Mouse (Mus musculus) spleen, adult 2 months (tissue): ENCODE measurements around the gene Zfp74. TPM values are rescaled to one million over a fixed set of nuclear protein-coding genes. Genes with fewer than 3 reads are reported as not detected.

Experiments used
- DNase-seq, 2 experiments: peaks; one replicate each; pipeline versions ENCODE4 v3.0.0 to v3.0.0-alpha.2; 2012 to 2021; ENCODE audit warnings: low spot score in 2 of 2, low read depth in 1 of 2
- H3K27ac ChIP-seq: fragments of 200-500 bp; 2 replicates; pipeline ENCODE4 v1.5.1; 2012; ENCODE audit warnings: low read length, inconsistent platforms; ENCODE audit not compliant: insufficient read depth
- H3K27me3 ChIP-seq: fragments of 200-500 bp; 2 replicates; pipeline ENCODE4 v1.6.1; 2012; ENCODE audit warnings: mild to moderate bottlenecking, moderate library complexity, low read length, inconsistent platforms; ENCODE audit not compliant: control insufficient read depth, insufficient read depth
- H3K36me3 ChIP-seq: fragments of 200-500 bp; 2 replicates; pipeline ENCODE4 v1.6.1; 2012; ENCODE audit warnings: mild to moderate bottlenecking, low read length, inconsistent platforms; ENCODE audit not compliant: control insufficient read depth, insufficient read depth
- H3K4me1 ChIP-seq: fragments of 200-500 bp; 2 replicates; pipeline ENCODE4 v1.6.1; 2011; ENCODE audit warnings: inconsistent platforms; ENCODE audit not compliant: control insufficient read depth, insufficient read depth, insufficient read length
- H3K4me3 ChIP-seq: fragments of 200-500 bp; 2 replicates; pipeline ENCODE4 v1.5.1; 2011; ENCODE audit warnings: mild to moderate bottlenecking, inconsistent platforms; ENCODE audit not compliant: insufficient read depth, insufficient read length; ENCODE audit errors: extremely low read depth
- CTCF ChIP-seq: fragments of 200-500 bp; IDR thresholded peaks from 2 replicates; pipeline ENCODE4 v1.5.1; 2011; ENCODE audit warnings: mild to moderate bottlenecking, inconsistent platforms; ENCODE audit not compliant: insufficient read depth, insufficient read length, insufficient replicate concordance; ENCODE audit errors: extremely low read depth
- POLR2A ChIP-seq: fragments of 200-500 bp; IDR thresholded peaks from 2 replicates; pipeline ENCODE4 v1.6.1; 2011; ENCODE audit warnings: low read depth, low read length, inconsistent platforms
- WGBS: fragments of 180-500 bp; shearing (Covaris S2); methylation state at CpG from one replicate; pipeline ENCODE4 v1.1.7; 2018; 5-methylcytosine and 5-hydroxymethylcytosine counted together
- polyA plus RNA-seq: library from polyadenylated mRNA; depleted of rRNA; stranded (reverse); fragments of >200 nt; gene quantifications from 2 replicates; pipeline ENCODE4 v1.2.3, GENCODE M21; 2012

The Zfp74 gene
- polyA plus RNA-seq, 1 experiment: 4.0 TPM

GRCm38 (mm10) chr7:29907206-29907605 lies 46.7 kb downstream of the Zfp74 start:
- 94% methylated on average over 5 of the region's 5 CpGs for WGBS
- TF ChIP-seq POLR2A (no peak), CTCF (no peak)
- H3K27ac ChIP-seq: no peak overlapping the region

GRCm38 (mm10) chr7:29906682-29907058 lies 47.2 kb downstream of the Zfp74 start:
- TF ChIP-seq POLR2A (no peak), CTCF (no peak)
- no peak overlapping the region; the same call in 1 of the 2 replicates for H3K27ac ChIP-seq
- peak overlapping the region; percentile 17; the same call in 1 of the 2 replicates for H3K4me3 ChIP-seq
- WGBS: 29% methylated on average over 8 of the region's 8 CpGs
- DNase-seq: no peak
- H3K27me3 ChIP-seq: no peaks in the 10 kb centered on the region
- no peaks in the 10 kb centered on the region for H3K36me3 ChIP-seq
- no peaks in the 10 kb centered on the region for H3K4me1 ChIP-seq

More at GRCm38 (mm10) chr7:29907206-29907605, 46.7 kb downstream of the Zfp74 start:
- no peak overlapping the region for H3K4me3 ChIP-seq
- no peaks in the 10 kb centered on the region for H3K4me1 ChIP-seq
- no peaks in the 10 kb centered on the region for H3K27me3 ChIP-seq
- peaks cover 1% of the 10 kb centered on the region; the same call in 1 of the 2 replicates for H3K36me3 ChIP-seq
- DNase-seq: no peak

GRCm38 (mm10) chr7:29905966-29906681 lies 47.8 kb downstream of the Zfp74 start, which contains the start of gene Zfp27:
TSS of gene Zfp27 (minus strand) at chr7:29906572.
- Histone ChIP-seq H3K27me3 (no peaks in the 10 kb centered on the region), H3K4me1 (no peaks in the 10 kb centered on the region), H3K27ac (peak within 1 kb of the TSS; percentile 73), H3K4me3 (peak within 1 kb of the TSS; percentile 89), H3K36me3 (no peaks in the 10 kb centered on the region; the same call in 1 of the 2 replicates)
- peak; percentile 36 to 87 for DNase-seq
- under 1% methylated on average over 22 of the region's 22 CpGs for WGBS
- TF ChIP-seq CTCF: no peak
- TF ChIP-seq POLR2A: peak; percentile 38; the same call in 1 of the 2 replicates

GRCm38 (mm10) chr7:29904101-29904500 lies 49.8 kb downstream of the Zfp74 start:
- 92% methylated on average over 4 of the region's 4 CpGs for WGBS
- H3K4me1 ChIP-seq: no peaks in the 10 kb centered on the region
- no peaks in the 10 kb centered on the region for H3K27me3 ChIP-seq
- no peak for DNase-seq
- H3K27ac ChIP-seq: no peak overlapping the region
- H3K36me3 ChIP-seq: peaks cover 3% of the 10 kb centered on the region; the same call in 1 of the 2 replicates
- TF ChIP-seq POLR2A (no peak), CTCF (no peak)
- H3K4me3 ChIP-seq: no peak overlapping the region

- Histone ChIP-seq H3K4me3 (no peak overlapping the region), H3K27me3 (no peaks in the 10 kb centered on the region), H3K4me1 (no peaks in the 10 kb centered on the region), H3K36me3 (peaks cover 30% of the 10 kb centered on the region), H3K27ac (no peak overlapping the region)
- 94% methylated on average over 3 of the region's 4 CpGs for WGBS
- TF ChIP-seq CTCF: no peak
- TF ChIP-seq POLR2A: no peak
- no peak for DNase-seq
Measured at GRCm38 (mm10) chr7:29898351-29898750, 55.5 kb downstream of the Zfp74 start.

- no peaks in the 10 kb centered on the region for H3K27me3 ChIP-seq
- WGBS: 92% methylated on average over 4 of the region's 4 CpGs
- no peak overlapping the region for H3K4me3 ChIP-seq
- no peak overlapping the region for H3K27ac ChIP-seq
- H3K36me3 ChIP-seq: peaks cover 23% of the 10 kb centered on the region
- TF ChIP-seq POLR2A: no peak
- TF ChIP-seq CTCF: no peak
- no peak for DNase-seq
- H3K4me1 ChIP-seq: no peaks in the 10 kb centered on the region
Measured at GRCm38 (mm10) chr7:29892756-29893155, 61.1 kb downstream of the Zfp74 start.

- no peaks in the 10 kb centered on the region for H3K27me3 ChIP-seq
- no peak overlapping the region for H3K4me3 ChIP-seq
- peaks cover 17% of the 10 kb centered on the region for H3K36me3 ChIP-seq
- no peak for DNase-seq
- no peak for TF ChIP-seq POLR2A
- no peak for TF ChIP-seq CTCF
- no peak overlapping the region for H3K27ac ChIP-seq
- no peaks in the 10 kb centered on the region for H3K4me1 ChIP-seq
- WGBS: 95% methylated on average over 7 of the region's 7 CpGs
Measured at GRCm38 (mm10) chr7:29890501-29890900, 63.4 kb downstream of the Zfp74 start.
